Mouse (Mus musculus) limb, embryonic 15.5 days (tissue): Measurements from ENCODE around the gene Acpp. TPM values are rescaled to one million over a fixed set of nuclear protein-coding genes. Genes with fewer than 3 reads are reported as not detected.
A peak's percentile ranks its signal among the peaks of the same experiment; 100 is the strongest.
"Not testable (repeated sequence)": the region's sequence is repeated elsewhere in the genome, so short reads cannot be mapped to it uniquely, and the experiment has no call there.

Source experiments
- ATAC-seq: fragments of 200-750 bp; cut with Nextera tagmentation; 2 replicates; pipeline ENCODE4 v1.8.0; 2017; ENCODE audit warnings: low read depth, moderate TSS enrichment; ENCODE audit not compliant: insufficient number of reproducible peaks, low FRiP score, low TSS enrichment
- H3K27ac ChIP-seq: fragments of 300-500 bp; sonication (generic); 2 replicates; pipeline ENCODE4 v1.5.1; 2015; ENCODE audit warnings: moderate library complexity, mild to moderate bottlenecking, inconsistent platforms
- H3K27me3 ChIP-seq: fragments of 300-500 bp; sonication (generic); 2 replicates; pipeline ENCODE4 v1.6.1; 2015; ENCODE audit warnings: inconsistent platforms
- H3K36me3 ChIP-seq: fragments of 300-500 bp; sonication (generic); 2 replicates; pipeline ENCODE4 v1.6.1; 2015; ENCODE audit warnings: inconsistent platforms
- H3K4me1 ChIP-seq: fragments of 300-500 bp; sonication (generic); 2 replicates; pipeline ENCODE4 v1.6.1; 2015; ENCODE audit warnings: inconsistent platforms
- H3K4me2 ChIP-seq: fragments of 300-500 bp; sonication (generic); 2 replicates; pipeline ENCODE4 v1.6.1; 2015; ENCODE audit warnings: mild to moderate bottlenecking, inconsistent platforms
- H3K4me3 ChIP-seq: fragments of 300-500 bp; sonication (generic); 2 replicates; pipeline ENCODE4 v1.5.1; 2015; ENCODE audit warnings: mild to moderate bottlenecking, inconsistent platforms
- H3K9ac ChIP-seq: fragments of 300-500 bp; sonication (generic); 2 replicates; pipeline ENCODE4 v1.6.1; 2015; ENCODE audit warnings: inconsistent platforms
- H3K9me3 ChIP-seq: fragments of 300-500 bp; sonication (generic); 2 replicates; pipeline ENCODE4 v1.6.1; 2016; ENCODE audit warnings: inconsistent platforms
- WGBS: fragments of 180-500 bp; shearing (Covaris S2); methylation state at CpG from one replicate; pipeline ENCODE4 v1.1.7; 2015; 5-methylcytosine and 5-hydroxymethylcytosine counted together
- polyA plus RNA-seq: library from polyadenylated mRNA; unstranded; fragments of >200 nt; fragmentation: Nextera tagmentation; extraction: Ambion mirVana; gene quantifications from 2 replicates; pipeline ENCODE4 v1.2.1, GENCODE M21; 2015

Acpp gene
- 3.0 and 3.7 TPM in 2 replicates for polyA plus RNA-seq

- Histone ChIP-seq H3K4me1 (peaks cover 3% of the 10 kb centered on the region; the same call in 1 of the 2 replicates), H3K4me3 (peak within 1 kb of the TSS; percentile 31), H3K27ac (peak within 1 kb of the TSS; percentile 72; the same call in 1 of the 2 replicates), H3K4me2 (peak within 1 kb of the TSS; percentile 43), H3K9ac (no peak within 1 kb of the TSS), H3K9me3 (no peaks in the 10 kb centered on the region), H3K27me3 (no peaks in the 10 kb centered on the region), H3K36me3 (no peaks in the 10 kb centered on the region)
- 15% methylated on average over 18 of the region's 18 CpGs for WGBS
- ATAC-seq = 0 out of 2 replicates have a peak, but pooled peaks have one; percentile 48
These were observed at the start of gene Acpp for GRCm38 (mm10) chr9:104337183-104337931. Gene Acpp, minus strand, starts transcription at chr9:104337748.

- ATAC-seq = no peak
- whole genome bisulfite sequencing = 73% methylated on average over 6 of the region's 6 CpGs
- H3K36me3 ChIP-seq = no peaks in the 10 kb centered on the region
- no peaks in the 10 kb centered on the region for H3K27me3 ChIP-seq
- H3K27ac ChIP-seq = no peak overlapping the region
- H3K9me3 ChIP-seq = no peaks in the 10 kb centered on the region
- H3K4me2 ChIP-seq = no peak overlapping the region
- no peak overlapping the region for H3K9ac ChIP-seq
- no peak overlapping the region for H3K4me3 ChIP-seq
- H3K4me1 ChIP-seq = no peaks in the 10 kb centered on the region
These were observed 45.1 kb upstream of the Acpp start for GRCm38 (mm10) chr9:104382571-104383170.

- Histone ChIP-seq H3K27ac (no peak overlapping the region), H3K4me1 (no peaks in the 10 kb centered on the region), H3K4me3 (no peak overlapping the region), H3K9me3 (no peaks in the 10 kb centered on the region), H3K9ac (no peak overlapping the region), H3K27me3 (no peaks in the 10 kb centered on the region), H3K4me2 (no peak overlapping the region), H3K36me3 (no peaks in the 10 kb centered on the region)
- ATAC-seq = no peak
- WGBS = 60% methylated on average over 9 of the region's 9 CpGs
These were observed 42.1 kb upstream of the Acpp start for GRCm38 (mm10) chr9:104379532-104380162.

- H3K36me3 ChIP-seq = no peaks in the 10 kb centered on the region
- no peaks in the 10 kb centered on the region for H3K9me3 ChIP-seq
- no peak overlapping the region for H3K4me3 ChIP-seq
- H3K27ac ChIP-seq = no peak overlapping the region
- H3K4me2 ChIP-seq = no peak overlapping the region
- no peaks in the 10 kb centered on the region for H3K4me1 ChIP-seq
- H3K9ac ChIP-seq = no peak overlapping the region
- no peak for ATAC-seq
- 34% methylated on average over 3 of the region's 3 CpGs for WGBS
- H3K27me3 ChIP-seq = no peaks in the 10 kb centered on the region
These were observed 38.0 kb upstream of the Acpp start for GRCm38 (mm10) chr9:104375573-104375972.

- Histone ChIP-seq H3K9ac (no peak overlapping the region), H3K36me3 (no peaks in the 10 kb centered on the region), H3K4me1 (no peaks in the 10 kb centered on the region), H3K4me2 (no peak overlapping the region), H3K9me3 (no peaks in the 10 kb centered on the region), H3K27ac (no peak overlapping the region), H3K27me3 (no peaks in the 10 kb centered on the region), H3K4me3 (no peak overlapping the region)
- no peak for ATAC-seq
- WGBS = 21% methylated on average over 6 of the region's 6 CpGs
These were observed 35.7 kb upstream of the Acpp start for GRCm38 (mm10) chr9:104373253-104373652.

- no peak overlapping the region for H3K27ac ChIP-seq
- WGBS = 82% methylated on average over 2 of the region's 2 CpGs
- H3K9me3 ChIP-seq = no peaks in the 10 kb centered on the region
- H3K4me2 ChIP-seq = no peak overlapping the region
- no peak overlapping the region for H3K9ac ChIP-seq
- no peaks in the 10 kb centered on the region for H3K4me1 ChIP-seq
- H3K4me3 ChIP-seq = no peak overlapping the region
- no peaks in the 10 kb centered on the region for H3K36me3 ChIP-seq
- no peaks in the 10 kb centered on the region for H3K27me3 ChIP-seq
- no peak for ATAC-seq
These were observed 29.4 kb upstream of the Acpp start for GRCm38 (mm10) chr9:104366983-104367382.

- not testable (repeated sequence) for H3K4me3 ChIP-seq, H3K36me3 ChIP-seq, H3K27me3 ChIP-seq, H3K9me3 ChIP-seq, H3K9ac ChIP-seq, H3K4me2 ChIP-seq, ATAC-seq, H3K27ac ChIP-seq, H3K4me1 ChIP-seq
- 89% methylated on average over 1 of the region's 1 CpGs for WGBS
These were observed 24.4 kb upstream of the Acpp start for GRCm38 (mm10) chr9:104361951-104362350.

- H3K4me1 ChIP-seq = no peaks in the 10 kb centered on the region
- WGBS = 61% methylated on average over 17 of the region's 17 CpGs
- H3K27me3 ChIP-seq = no peaks in the 10 kb centered on the region
- 0 out of 2 replicates have a peak overlapping the region, but pooled peaks have one; percentile 27 for H3K27ac ChIP-seq
- 0 out of 2 replicates have a peak, but pooled peaks have one; percentile 44 for ATAC-seq
- no peak overlapping the region for H3K9ac ChIP-seq
- H3K9me3 ChIP-seq = no peaks in the 10 kb centered on the region
- H3K4me3 ChIP-seq = no peak overlapping the region
- no peaks in the 10 kb centered on the region for H3K36me3 ChIP-seq
- no peak overlapping the region for H3K4me2 ChIP-seq
These were observed 23.7 kb upstream of the Acpp start for GRCm38 (mm10) chr9:104361073-104361891.

GRCm38 (mm10) chr9:104360389-104360788 is 22.8 kb upstream of the Acpp start:
- Histone ChIP-seq H3K27me3 (no peaks in the 10 kb centered on the region), H3K36me3 (no peaks in the 10 kb centered on the region), H3K4me3 (no peak overlapping the region), H3K27ac (no peak overlapping the region), H3K4me2 (no peak overlapping the region), H3K9me3 (no peaks in the 10 kb centered on the region), H3K9ac (no peak overlapping the region), H3K4me1 (no peaks in the 10 kb centered on the region)
- no peak for ATAC-seq
- WGBS = 78% methylated on average over 4 of the region's 4 CpGs

- Histone ChIP-seq H3K36me3 (no peaks in the 10 kb centered on the region), H3K9ac (no peak overlapping the region), H3K4me1 (no peaks in the 10 kb centered on the region), H3K27me3 (no peaks in the 10 kb centered on the region), H3K9me3 (no peaks in the 10 kb centered on the region), H3K4me2 (no peak overlapping the region), H3K27ac (no peak overlapping the region), H3K4me3 (no peak overlapping the region)
- ATAC-seq = no peak
- 73% methylated on average over 8 of the region's 8 CpGs for WGBS
These were observed 18.1 kb upstream of the Acpp start for GRCm38 (mm10) chr9:104355521-104356270.

- Histone ChIP-seq H3K4me3 (no peak overlapping the region), H3K27ac (no peak overlapping the region), H3K27me3 (0 out of 2 replicates have a peak, but pooled peaks cover 3% of the 10 kb centered on the region), H3K36me3 (no peaks in the 10 kb centered on the region), H3K4me1 (no peaks in the 10 kb centered on the region), H3K9me3 (no peaks in the 10 kb centered on the region), H3K4me2 (no peak overlapping the region), H3K9ac (no peak overlapping the region)
- WGBS = 84% methylated on average over 5 of the region's 5 CpGs
- no peak for ATAC-seq
These were observed 6.6 kb upstream of the Acpp start for GRCm38 (mm10) chr9:104344136-104344535.
